Mouse (Mus musculus) cortical plate, adult 2 months (tissue): Measurements from ENCODE around the gene Tbc1d8.

Experiments used
- CTCF ChIP-seq: fragments of 200-500 bp; IDR thresholded peaks from 2 replicates; pipeline ENCODE4 v1.5.1; 2011; ENCODE audit warnings: mild to moderate bottlenecking, control low read depth, low read length; ENCODE audit not compliant: insufficient read depth; ENCODE audit errors: extremely low read depth
- POLR2A ChIP-seq: fragments of 200-500 bp; IDR thresholded peaks from 2 replicates; pipeline ENCODE4 v1.6.1; 2011; ENCODE audit warnings: mild to moderate bottlenecking, low read length, control low read depth; ENCODE audit not compliant: insufficient read depth; ENCODE audit errors: extremely low read depth

GRCm38 (mm10) chr1:39457887-39458874 lies 20.4 kb downstream of the Tbc1d8 start:
- TF ChIP-seq CTCF (no peak), POLR2A (no peak)
